Mouse (Mus musculus): Measurements from ENCODE around the gene Atn1. TPM values are rescaled to one million over a fixed set of nuclear protein-coding genes. Genes with fewer than 3 reads are reported as not detected.

The Atn1 gene
- total RNA-seq, 1 experiment: 8.9 TPM

GRCm38 (mm10) chr6:124738511-124739023 lies 17.8 kb downstream of the Atn1 start, which contains the start of gene Ptpn6:
Ptpn6 (minus strand) TSS chr6:124738714.
- TF ChIP-seq ZNF384 (IDR thresholded peaks at IDR 0.05; ENCODE audit: low read depth, low read length): no peak
- no peak for TF ChIP-seq CHD2 (IDR thresholded peaks at IDR 0.05; ENCODE audit: low read depth, low read length)
- no peak for TF ChIP-seq HCFC1 (IDR thresholded peaks at IDR 0.05; ENCODE audit: borderline replicate concordance, insufficient read depth, low read length)
- TF ChIP-seq ZC3H11A (IDR thresholded peaks at IDR 0.05; ENCODE audit: borderline replicate concordance, low read depth, low read length): no peak
- TF ChIP-seq MAFK (IDR thresholded peaks at IDR 0.05; ENCODE audit: insufficient read depth, low read depth, low read length): no peak
- H3K4me3 ChIP-seq (ENCODE audit: insufficient read depth in 1 of 2, low read depth in 1 of 2, low read length in 2 of 2, poor library complexity in 1 of 2, severe bottlenecking in 1 of 2): peak within 1 kb of the TSS in 1 of 2 experiments; percentile 16; a peak in 2 of 4 replicates
- no peak within 1 kb of the TSS for H3K27ac ChIP-seq (ENCODE audit: insufficient read depth, low read depth, low read length, poor library complexity, severe bottlenecking)

DNA sequence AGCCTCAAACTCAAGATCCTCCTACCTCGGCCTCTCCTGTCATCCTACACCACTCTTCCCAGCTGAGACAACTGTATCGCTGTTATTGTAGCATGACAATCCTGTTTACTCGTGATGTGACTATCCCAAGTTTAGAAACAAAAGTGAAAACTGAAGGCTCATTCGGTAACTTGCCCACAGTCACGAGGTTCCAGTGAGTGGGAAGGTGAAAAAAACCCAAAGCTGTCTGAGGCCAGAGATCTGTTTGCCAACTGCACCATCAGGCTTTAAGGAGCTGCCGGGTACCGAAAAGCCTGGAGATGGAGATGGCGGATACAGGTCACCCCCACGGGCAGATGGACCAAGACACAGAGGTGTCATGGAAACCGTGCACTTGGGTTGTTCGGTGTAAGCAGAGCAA lies 19.3 kb downstream of the Atn1 start:
- in situ Hi-C loops (cut with MboI; ENCODE audit: low sequenced_read_pairs in 2 of 2, unreplicated experiment in 2 of 2): no loop called here
- Histone ChIP-seq H3K9ac (ENCODE audit: insufficient read depth, low read depth, low read length, poor library complexity, severe bottlenecking) (no peak overlapping the region), H3K4me3 (ENCODE audit: insufficient read depth in 1 of 2, low read depth in 1 of 2, low read length in 2 of 2, poor library complexity in 1 of 2, severe bottlenecking in 1 of 2) (no peak overlapping the region), H3K27ac (ENCODE audit: insufficient read depth, low read depth, low read length, poor library complexity, severe bottlenecking) (no peak overlapping the region), H3K36me3 (ENCODE audit: control insufficient read depth, insufficient read depth, low read length, poor library complexity, severe bottlenecking) (no peaks in the 10 kb centered on the region), H3K4me1 (ENCODE audit: control insufficient read depth in 2 of 2, insufficient read depth in 2 of 2, low read length in 2 of 2, poor library complexity in 1 of 2) (peaks cover 0 to 26% of the 10 kb centered on the region in 2 experiments; a peak in 2 of 4 replicates), H3K9me3 (ENCODE audit: control insufficient read depth, insufficient read depth, low read depth, low read length) (no peaks in the 10 kb centered on the region)
- no peak for DNase-seq (ENCODE audit: low read depth, low spot score)
- TF ChIP-seq CHD2 (IDR thresholded peaks at IDR 0.05; ENCODE audit: low read depth, low read length) (no peak), ZNF384 (IDR thresholded peaks at IDR 0.05; ENCODE audit: low read depth, low read length) (no peak), MAFK (IDR thresholded peaks at IDR 0.05; ENCODE audit: insufficient read depth, low read depth, low read length) (no peak), HCFC1 (IDR thresholded peaks at IDR 0.05; ENCODE audit: borderline replicate concordance, insufficient read depth, low read length) (no peak), ZC3H11A (IDR thresholded peaks at IDR 0.05; ENCODE audit: borderline replicate concordance, low read depth, low read length) (no peak)

More at GRCm38 (mm10) chr6:124738511-124739023, 17.8 kb downstream of the Atn1 start, which contains the start of gene Ptpn6:
- Histone ChIP-seq H3K4me1 (ENCODE audit: control insufficient read depth in 2 of 2, insufficient read depth in 2 of 2, low read length in 2 of 2, poor library complexity in 1 of 2) (peaks cover 0 to 16% of the 10 kb centered on the region in 2 experiments; a peak in 2 of 4 replicates), H3K36me3 (ENCODE audit: control insufficient read depth, insufficient read depth, low read length, poor library complexity, severe bottlenecking) (peaks cover 4% of the 10 kb centered on the region; the same call in 1 of the 2 replicates), H3K9ac (ENCODE audit: insufficient read depth, low read depth, low read length, poor library complexity, severe bottlenecking) (peak within 1 kb of the TSS; percentile 48), H3K9me3 (ENCODE audit: control insufficient read depth, insufficient read depth, low read depth, low read length) (no peaks in the 10 kb centered on the region)
- in situ Hi-C loops (cut with MboI; ENCODE audit: low sequenced_read_pairs in 2 of 2, unreplicated experiment in 2 of 2): no loop called here
- peak; percentile 84 for DNase-seq (ENCODE audit: low read depth, low spot score)

DNA sequence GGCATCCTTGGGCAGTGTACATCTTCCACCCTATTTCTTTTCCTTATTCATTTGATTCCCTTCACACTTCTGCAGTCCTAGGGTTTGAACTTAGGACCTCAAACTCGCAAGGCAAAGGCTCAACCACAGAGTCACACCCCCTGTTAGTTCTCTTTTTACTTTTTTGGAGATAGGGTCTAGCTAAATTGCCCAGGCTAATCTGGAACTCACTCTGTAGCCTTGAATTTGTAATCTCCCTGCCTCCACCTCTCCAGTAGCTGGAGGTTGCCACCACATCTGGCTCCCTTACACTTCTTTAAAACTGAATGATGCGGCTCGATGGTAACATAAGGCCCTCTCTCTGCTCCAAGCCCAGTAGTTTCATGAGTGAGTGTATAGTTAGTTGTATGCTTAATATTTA lies 21.9 kb downstream of the Atn1 start:
- H3K9me3 ChIP-seq (ENCODE audit: control insufficient read depth, insufficient read depth, low read depth, low read length): no peaks in the 10 kb centered on the region
- H3K27ac ChIP-seq (ENCODE audit: insufficient read depth, low read depth, low read length, poor library complexity, severe bottlenecking): no peak overlapping the region
- no peaks in the 10 kb centered on the region for H3K36me3 ChIP-seq (ENCODE audit: control insufficient read depth, insufficient read depth, low read length, poor library complexity, severe bottlenecking)
- no peak overlapping the region for H3K4me3 ChIP-seq (ENCODE audit: insufficient read depth in 1 of 2, low read depth in 1 of 2, low read length in 2 of 2, poor library complexity in 1 of 2, severe bottlenecking in 1 of 2)
- in situ Hi-C loops (cut with MboI; ENCODE audit: low sequenced_read_pairs in 2 of 2, unreplicated experiment in 2 of 2): no loop called here
- DNase-seq (ENCODE audit: low read depth, low spot score): no peak
- H3K4me1 ChIP-seq (ENCODE audit: control insufficient read depth in 2 of 2, insufficient read depth in 2 of 2, low read length in 2 of 2, poor library complexity in 1 of 2): peaks cover 0 to 26% of the 10 kb centered on the region in 2 experiments; a peak in 2 of 4 replicates
- H3K9ac ChIP-seq (ENCODE audit: insufficient read depth, low read depth, low read length, poor library complexity, severe bottlenecking): no peak overlapping the region
- no peak for TF ChIP-seq CHD2 (IDR thresholded peaks at IDR 0.05; ENCODE audit: low read depth, low read length)
- no peak for TF ChIP-seq HCFC1 (IDR thresholded peaks at IDR 0.05; ENCODE audit: borderline replicate concordance, insufficient read depth, low read length)
- TF ChIP-seq MAFK (IDR thresholded peaks at IDR 0.05; ENCODE audit: insufficient read depth, low read depth, low read length): no peak
- no peak for TF ChIP-seq ZNF384 (IDR thresholded peaks at IDR 0.05; ENCODE audit: low read depth, low read length)
- TF ChIP-seq ZC3H11A (IDR thresholded peaks at IDR 0.05; ENCODE audit: borderline replicate concordance, low read depth, low read length): no peak

DNA sequence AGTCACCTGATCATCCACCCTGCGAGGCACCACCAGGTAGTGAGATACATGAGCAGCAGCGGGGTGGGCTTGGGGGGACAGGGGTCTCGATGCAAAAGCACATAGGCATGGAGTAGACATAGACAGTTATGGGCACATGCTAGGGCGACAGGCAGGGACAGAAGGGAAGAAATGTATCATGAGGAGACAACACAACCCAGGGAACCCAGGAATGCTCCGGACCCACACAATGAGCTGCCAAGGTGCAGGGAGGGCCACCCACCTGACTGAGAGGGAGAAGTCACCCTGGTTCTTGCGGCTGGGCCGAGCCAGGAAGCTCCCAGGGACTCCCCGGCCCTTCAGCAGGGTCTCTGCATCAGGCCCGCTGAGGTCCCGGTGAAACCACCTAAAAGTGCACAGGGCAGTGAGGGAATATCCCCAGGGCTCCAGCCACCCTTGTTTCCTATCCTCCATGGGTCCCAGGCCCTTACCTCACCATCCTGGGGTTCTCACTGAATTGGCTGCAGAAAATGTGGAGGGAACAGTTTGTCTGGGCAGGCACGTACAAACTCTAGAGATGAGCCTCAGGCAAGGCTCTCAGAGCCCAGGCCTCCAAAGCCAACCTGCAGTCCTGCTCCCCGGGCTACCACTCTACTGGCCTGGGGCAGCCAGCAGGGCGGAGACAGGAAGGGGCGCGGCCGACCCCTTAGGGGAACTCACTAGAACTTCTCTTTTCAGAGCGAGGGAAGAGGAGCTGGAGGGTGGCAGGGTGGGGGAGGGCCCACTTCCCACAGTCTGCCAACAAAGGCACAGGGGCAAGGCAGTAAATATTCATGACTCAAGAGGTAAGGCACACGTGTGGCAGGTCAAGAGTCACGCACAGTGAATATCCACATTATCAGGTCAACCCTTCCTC lies 23.6 kb downstream of the Atn1 start:
- H3K9me3 ChIP-seq (ENCODE audit: control insufficient read depth, insufficient read depth, low read depth, low read length): no peaks in the 10 kb centered on the region
- peak overlapping the region; percentile 63 for H3K9ac ChIP-seq (ENCODE audit: insufficient read depth, low read depth, low read length, poor library complexity, severe bottlenecking)
- peaks cover 0 to 19% of the 10 kb centered on the region in 2 experiments; a peak in 2 of 4 replicates for H3K4me1 ChIP-seq (ENCODE audit: control insufficient read depth in 2 of 2, insufficient read depth in 2 of 2, low read length in 2 of 2, poor library complexity in 1 of 2)
- TF ChIP-seq CHD2 (IDR thresholded peaks at IDR 0.05; ENCODE audit: low read depth, low read length) (no peak), HCFC1 (IDR thresholded peaks at IDR 0.05; ENCODE audit: borderline replicate concordance, insufficient read depth, low read length) (no peak), MAFK (IDR thresholded peaks at IDR 0.05; ENCODE audit: insufficient read depth, low read depth, low read length) (no peak), ZNF384 (IDR thresholded peaks at IDR 0.05; ENCODE audit: low read depth, low read length) (no peak), ZC3H11A (IDR thresholded peaks at IDR 0.05; ENCODE audit: borderline replicate concordance, low read depth, low read length) (no peak)
- in situ Hi-C loops (cut with MboI; ENCODE audit: low sequenced_read_pairs in 2 of 2, unreplicated experiment in 2 of 2): no loop called here
- DNase-seq (ENCODE audit: low read depth, low spot score): no peak
- H3K36me3 ChIP-seq (ENCODE audit: control insufficient read depth, insufficient read depth, low read length, poor library complexity, severe bottlenecking): no peaks in the 10 kb centered on the region; the same call in 1 of the 2 replicates
- H3K27ac ChIP-seq (ENCODE audit: insufficient read depth, low read depth, low read length, poor library complexity, severe bottlenecking): peak overlapping the region; percentile 13; the same call in 1 of the 2 replicates
- H3K4me3 ChIP-seq (ENCODE audit: insufficient read depth in 1 of 2, low read depth in 1 of 2, low read length in 2 of 2, poor library complexity in 1 of 2, severe bottlenecking in 1 of 2): peak overlapping the region; percentile 45 to 55; a peak in 3 of 4 replicates

Data from ES-E14 (cell line).